Mouse (Mus musculus): ENCODE results near the gene Rpl36. TPM values are rescaled to one million over a fixed set of nuclear protein-coding genes. Genes with fewer than 3 reads are reported as not detected.

Rpl36 gene
- polyA plus RNA-seq, 1 experiment: 414 TPM

GRCm38 (mm10) chr17:56643237-56643636 is 30.0 kb downstream of the Rpl36 start:
- TF ChIP-seq POLR2A (IDR thresholded peaks at IDR 0.05; ENCODE audit: borderline replicate concordance, control insufficient read depth, low read depth, low read length) (no peak), CTCF (IDR thresholded peaks at IDR 0.05; ENCODE audit: control insufficient read depth, insufficient read depth, low read length) (no peak)
- WGBS: 78% methylated on average over 4 of the region's 4 CpGs
- no peaks in the 10 kb centered on the region; the same call in 1 of the 2 replicates for H3K4me1 ChIP-seq (ENCODE audit: control insufficient read depth, insufficient read depth, low read length)
- no peak overlapping the region for H3K27ac ChIP-seq (ENCODE audit: control insufficient read depth, insufficient read depth, low read depth, low read length, poor library complexity)
- H3K4me3 ChIP-seq (replicated peaks; ENCODE audit: control insufficient read depth, low read depth, low read length): no peak overlapping the region

DNA sequence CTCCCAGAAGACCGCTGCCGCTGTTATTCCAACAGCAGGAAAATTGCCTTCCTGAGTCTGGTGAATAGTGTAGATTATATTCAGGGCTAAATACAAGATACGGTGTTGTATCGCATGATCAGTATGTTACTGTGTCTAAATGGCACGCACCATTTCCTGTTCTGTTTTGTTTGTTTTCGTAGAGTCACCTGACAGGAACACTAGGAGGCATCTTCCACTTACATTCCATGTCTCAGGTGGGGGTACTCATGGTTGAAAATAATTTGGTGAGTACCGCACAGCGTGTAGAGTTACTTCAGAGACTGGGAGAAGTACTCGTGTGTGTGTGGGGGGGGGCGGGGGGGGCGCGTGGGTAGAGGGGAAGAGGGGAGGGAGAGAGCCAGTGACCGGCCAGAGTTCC is 34.3 kb downstream of the Rpl36 start:
- TF ChIP-seq CTCF (IDR thresholded peaks at IDR 0.05; ENCODE audit: control insufficient read depth, insufficient read depth, low read length): no peak
- no peak for TF ChIP-seq POLR2A (IDR thresholded peaks at IDR 0.05; ENCODE audit: borderline replicate concordance, control insufficient read depth, low read depth, low read length)
- H3K27ac ChIP-seq (ENCODE audit: control insufficient read depth, insufficient read depth, low read depth, low read length, poor library complexity): no peak overlapping the region
- H3K4me3 ChIP-seq (replicated peaks; ENCODE audit: control insufficient read depth, low read depth, low read length): no peak overlapping the region
- WGBS: 44% methylated on average over 10 of the region's 13 CpGs
- no peaks in the 10 kb centered on the region for H3K4me1 ChIP-seq (ENCODE audit: control insufficient read depth, insufficient read depth, low read length)

DNA sequence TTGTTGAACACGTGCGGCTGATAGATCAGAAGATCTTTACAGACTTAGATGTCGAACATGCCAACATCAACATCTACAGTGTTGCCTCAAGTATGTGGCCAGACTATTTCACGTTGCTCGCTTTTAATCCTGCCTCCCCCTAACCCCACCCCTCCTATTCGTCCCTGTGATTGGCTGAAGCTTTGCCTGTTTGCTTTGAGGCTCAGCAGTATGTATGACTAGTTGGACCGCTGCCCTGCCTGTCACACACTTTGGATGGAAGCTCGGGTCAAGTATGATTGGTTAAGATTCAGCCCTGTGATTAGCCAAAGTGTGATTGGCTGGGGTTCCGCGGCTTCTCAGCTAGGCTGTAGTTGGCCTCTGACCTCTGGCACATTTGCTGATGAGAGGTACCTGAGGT is 38.6 kb downstream of the Rpl36 start:
- Histone ChIP-seq H3K4me1 (ENCODE audit: control insufficient read depth, insufficient read depth, low read length) (no peaks in the 10 kb centered on the region), H3K27ac (ENCODE audit: control insufficient read depth, insufficient read depth, low read depth, low read length, poor library complexity) (no peak overlapping the region), H3K4me3 (replicated peaks; ENCODE audit: control insufficient read depth, low read depth, low read length) (no peak overlapping the region)
- 32% methylated on average over 10 of the region's 10 CpGs for whole genome bisulfite sequencing
- TF ChIP-seq POLR2A (IDR thresholded peaks at IDR 0.05; ENCODE audit: borderline replicate concordance, control insufficient read depth, low read depth, low read length) (no peak), CTCF (IDR thresholded peaks at IDR 0.05; ENCODE audit: control insufficient read depth, insufficient read depth, low read length) (no peak)

- TF ChIP-seq POLR2A (IDR thresholded peaks at IDR 0.05; ENCODE audit: borderline replicate concordance, control insufficient read depth, low read depth, low read length) (no peak), CTCF (IDR thresholded peaks at IDR 0.05; ENCODE audit: control insufficient read depth, insufficient read depth, low read length) (no peak)
- H3K4me3 ChIP-seq (replicated peaks; ENCODE audit: control insufficient read depth, low read depth, low read length): no peak overlapping the region
- H3K27ac ChIP-seq (ENCODE audit: control insufficient read depth, insufficient read depth, low read depth, low read length, poor library complexity): no peak overlapping the region
- no peaks in the 10 kb centered on the region for H3K4me1 ChIP-seq (ENCODE audit: control insufficient read depth, insufficient read depth, low read length)
- 76% methylated on average over 2 of the region's 2 CpGs for WGBS
These were observed 41.6 kb downstream of the Rpl36 start for GRCm38 (mm10) chr17:56654771-56655170.

GRCm38 (mm10) chr17:56655311-56655710 is 42.1 kb downstream of the Rpl36 start:
- 78% methylated on average over 3 of the region's 3 CpGs for WGBS
- Histone ChIP-seq H3K4me3 (replicated peaks; ENCODE audit: control insufficient read depth, low read depth, low read length) (no peak overlapping the region), H3K4me1 (ENCODE audit: control insufficient read depth, insufficient read depth, low read length) (no peaks in the 10 kb centered on the region), H3K27ac (ENCODE audit: control insufficient read depth, insufficient read depth, low read depth, low read length, poor library complexity) (no peak overlapping the region)
- no peak for TF ChIP-seq POLR2A (IDR thresholded peaks at IDR 0.05; ENCODE audit: borderline replicate concordance, control insufficient read depth, low read depth, low read length)
- TF ChIP-seq CTCF (IDR thresholded peaks at IDR 0.05; ENCODE audit: control insufficient read depth, insufficient read depth, low read length): no peak

DNA sequence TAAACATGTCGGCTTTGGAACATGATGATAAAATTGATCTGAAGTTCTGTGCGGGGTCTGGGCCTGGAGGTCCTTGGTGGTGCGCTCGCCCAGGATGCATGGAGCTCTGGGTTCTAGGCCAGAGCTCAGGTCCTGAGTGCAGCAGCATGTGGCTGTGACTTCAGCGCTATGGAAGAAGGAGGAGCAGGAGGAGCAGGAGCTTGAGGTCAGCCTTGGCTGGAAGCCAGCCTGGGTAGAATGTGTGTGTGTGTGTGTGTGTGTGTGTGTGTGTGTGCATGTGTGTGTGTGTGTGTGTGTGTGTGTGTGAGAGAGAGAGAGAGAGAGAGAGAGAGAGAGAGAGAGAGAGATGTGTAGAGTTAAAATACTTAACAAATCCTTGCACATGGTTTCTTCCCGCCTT is 43.0 kb downstream of the Rpl36 start:
- H3K27ac ChIP-seq (ENCODE audit: control insufficient read depth, insufficient read depth, low read depth, low read length, poor library complexity): no peak overlapping the region
- no peak overlapping the region for H3K4me3 ChIP-seq (replicated peaks; ENCODE audit: control insufficient read depth, low read depth, low read length)
- TF ChIP-seq CTCF (IDR thresholded peaks at IDR 0.05; ENCODE audit: control insufficient read depth, insufficient read depth, low read length): no peak
- TF ChIP-seq POLR2A (IDR thresholded peaks at IDR 0.05; ENCODE audit: borderline replicate concordance, control insufficient read depth, low read depth, low read length): no peak
- no peaks in the 10 kb centered on the region for H3K4me1 ChIP-seq (ENCODE audit: control insufficient read depth, insufficient read depth, low read length)
- WGBS: 71% methylated on average over 6 of the region's 6 CpGs

- WGBS: 70% methylated on average over 3 of the region's 3 CpGs
- TF ChIP-seq POLR2A (IDR thresholded peaks at IDR 0.05; ENCODE audit: borderline replicate concordance, control insufficient read depth, low read depth, low read length) (no peak), CTCF (IDR thresholded peaks at IDR 0.05; ENCODE audit: control insufficient read depth, insufficient read depth, low read length) (no peak)
- Histone ChIP-seq H3K4me1 (ENCODE audit: control insufficient read depth, insufficient read depth, low read length) (no peaks in the 10 kb centered on the region; the same call in 1 of the 2 replicates), H3K4me3 (replicated peaks; ENCODE audit: control insufficient read depth, low read depth, low read length) (no peak overlapping the region), H3K27ac (ENCODE audit: control insufficient read depth, insufficient read depth, low read depth, low read length, poor library complexity) (no peak overlapping the region)
These were observed 50.4 kb downstream of the Rpl36 start for GRCm38 (mm10) chr17:56663659-56664058.

Other genes starting within 250 kb of the Rpl36 start
- 23.2 and 54.0 TPM in 2 replicates for gene Ptprs, start 136.9 kb upstream of the Rpl36 start, polyA plus RNA-seq (2011; ENCODE audit: insufficient read depth, insufficient read length, low replicate concordance, missing spikeins)
- gene Znrf4, start 101.0 kb upstream of the Rpl36 start, polyA plus RNA-seq (2011; ENCODE audit: insufficient read depth, insufficient read length, low replicate concordance, missing spikeins): not detected in 2 replicates
- gene Gm20219, start 59.0 kb upstream of the Rpl36 start, polyA plus RNA-seq (2011; ENCODE audit: insufficient read depth, insufficient read length, low replicate concordance, missing spikeins): 2.6 and 4.0 TPM in 2 replicates
- gene Safb2, start 28.8 kb upstream of the Rpl36 start, polyA plus RNA-seq (2011; ENCODE audit: insufficient read depth, insufficient read length, low replicate concordance, missing spikeins): 251 and 400 TPM in 2 replicates
- 94.9 and 178 TPM in 2 replicates for gene Safb, start 28.6 kb upstream of the Rpl36 start, polyA plus RNA-seq (2011; ENCODE audit: insufficient read depth, insufficient read length, low replicate concordance, missing spikeins)
- 44.0 and 94.1 TPM in 2 replicates for gene 2410015M20Rik, start 3.6 kb upstream of the Rpl36 start, polyA plus RNA-seq (2011; ENCODE audit: insufficient read depth, insufficient read length, low replicate concordance, missing spikeins)
- 19.7 and 29.5 TPM in 2 replicates for gene Lonp1, start 13.5 kb downstream of the Rpl36 start, polyA plus RNA-seq (2011; ENCODE audit: insufficient read depth, insufficient read length, low replicate concordance, missing spikeins)
- gene Catsperd, start 14.7 kb downstream of the Rpl36 start, polyA plus RNA-seq (2011; ENCODE audit: insufficient read depth, insufficient read length, low replicate concordance, missing spikeins): not detected in 2 replicates
- 36.4 and 52.9 TPM in 2 replicates for gene Ranbp3, start 59.9 kb downstream of the Rpl36 start, polyA plus RNA-seq (2011; ENCODE audit: insufficient read depth, insufficient read length, low replicate concordance, missing spikeins)
- gene Ndufa11, start 104.4 kb downstream of the Rpl36 start, polyA plus RNA-seq (2011; ENCODE audit: insufficient read depth, insufficient read length, low replicate concordance, missing spikeins): 136 and 211 TPM in 2 replicates
- 3.1 and 5.8 TPM in 2 replicates for gene Vmac, start 104.6 kb downstream of the Rpl36 start, polyA plus RNA-seq (2011; ENCODE audit: insufficient read depth, insufficient read length, low replicate concordance, missing spikeins)
- gene Nrtn, start 144.1 kb downstream of the Rpl36 start, polyA plus RNA-seq (2011; ENCODE audit: insufficient read depth, insufficient read length, low replicate concordance, missing spikeins): not detected in 2 replicates
- 15.8 and 51.0 TPM in 2 replicates for gene Dus3l, start 151.3 kb downstream of the Rpl36 start, polyA plus RNA-seq (2011; ENCODE audit: insufficient read depth, insufficient read length, low replicate concordance, missing spikeins)
- 1.7 and 1.9 TPM in 2 replicates for gene Prr22, start 156.8 kb downstream of the Rpl36 start, polyA plus RNA-seq (2011; ENCODE audit: insufficient read depth, insufficient read length, low replicate concordance, missing spikeins)
- 16.2 and 18.2 TPM in 2 replicates for gene Rfx2, start 217.6 kb downstream of the Rpl36 start, polyA plus RNA-seq (2011; ENCODE audit: insufficient read depth, insufficient read length, low replicate concordance, missing spikeins)